Mouse (Mus musculus) bone marrow, adult 2 months (tissue): Measurements from ENCODE around the gene Ccdc142.

Experiments used
- CTCF ChIP-seq: fragments of 200-500 bp; IDR thresholded peaks from 2 replicates; pipeline ENCODE4 v1.5.1; 2011; ENCODE audit warnings: low read length, control low read depth; ENCODE audit not compliant: control insufficient read depth, insufficient read depth
- POLR2A ChIP-seq: fragments of 200-500 bp; IDR thresholded peaks from 2 replicates; pipeline ENCODE4 v1.6.1; 2011; ENCODE audit warnings: low read depth, mild to moderate bottlenecking, control low read depth, low read length, borderline replicate concordance; ENCODE audit not compliant: control insufficient read depth

DNA sequence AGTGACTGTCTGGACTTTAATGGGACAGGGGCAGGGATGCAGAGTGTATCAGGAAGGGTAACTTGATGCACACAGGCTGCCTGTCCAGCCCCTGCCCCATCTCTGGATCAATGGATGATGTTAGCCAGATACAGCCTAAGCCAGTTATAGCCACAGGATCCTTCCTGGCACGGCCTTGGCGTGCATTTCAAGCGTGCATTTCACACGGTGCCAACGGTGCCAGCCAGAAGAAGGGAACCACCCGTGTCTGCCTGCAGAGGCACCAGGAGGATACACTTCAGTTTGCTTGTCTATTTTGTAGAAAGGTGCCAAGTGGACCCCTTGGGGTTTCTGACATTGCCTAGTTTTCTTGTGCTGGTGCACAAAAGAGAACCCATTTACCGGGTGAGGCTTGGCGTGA is 38.6 kb downstream of the Ccdc142 start:
- TF ChIP-seq CTCF (no peak), POLR2A (no peak)
